Mouse (Mus musculus) adipocyte (in vitro differentiated cells): ENCODE results near the gene Eif2a.
"Not testable (repeated sequence)": the region's sequence is repeated elsewhere in the genome, so short reads cannot be mapped to it uniquely, and the experiment has no call there.

Experiments
- DNase-seq: peaks from one replicate; pipeline ENCODE4 v3.0.0-alpha.2; 2016; ENCODE audit warnings: low spot score

The Eif2a gene

DNA sequence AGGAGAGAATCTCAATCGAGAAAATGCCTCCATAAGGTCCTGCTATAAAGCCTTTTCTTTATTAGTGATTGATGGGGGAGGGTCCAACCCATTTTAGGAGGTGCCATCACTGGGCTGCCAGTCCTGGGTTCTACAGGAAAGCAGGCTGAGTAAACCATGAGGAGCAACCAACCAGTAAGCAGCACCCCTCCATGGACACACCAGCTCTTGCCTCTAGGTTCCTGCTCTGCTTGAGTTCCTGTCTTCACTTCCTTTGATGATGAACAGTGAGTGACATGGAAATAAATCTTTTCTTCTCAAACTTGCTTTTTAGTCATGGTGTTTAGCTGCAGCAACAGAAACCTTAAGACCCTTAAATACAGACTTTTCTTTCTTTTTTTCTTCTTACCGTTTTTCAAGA, 4.3 kb upstream of the Eif2a start:
- DNase-seq, result no peak

DNA sequence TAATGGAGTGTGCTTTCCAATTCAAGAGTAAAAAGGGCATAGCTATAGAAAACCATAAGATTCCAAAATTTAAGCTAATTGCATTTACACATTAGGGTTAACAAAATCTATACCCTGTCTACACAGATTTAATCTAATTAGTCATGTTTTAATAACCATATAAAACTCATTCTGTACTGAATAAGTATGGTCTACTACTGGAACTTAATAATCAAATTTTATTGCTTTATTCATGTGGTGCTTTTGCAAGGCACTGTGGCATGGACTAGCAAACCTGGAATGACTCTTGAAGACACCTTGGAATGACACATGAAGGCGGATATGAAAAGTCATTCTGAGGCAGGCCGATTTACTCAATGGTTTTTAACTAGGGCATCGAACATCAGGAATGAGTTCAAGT, 2.2 kb upstream of the Eif2a start:
- no peak for DNase-seq

DNA sequence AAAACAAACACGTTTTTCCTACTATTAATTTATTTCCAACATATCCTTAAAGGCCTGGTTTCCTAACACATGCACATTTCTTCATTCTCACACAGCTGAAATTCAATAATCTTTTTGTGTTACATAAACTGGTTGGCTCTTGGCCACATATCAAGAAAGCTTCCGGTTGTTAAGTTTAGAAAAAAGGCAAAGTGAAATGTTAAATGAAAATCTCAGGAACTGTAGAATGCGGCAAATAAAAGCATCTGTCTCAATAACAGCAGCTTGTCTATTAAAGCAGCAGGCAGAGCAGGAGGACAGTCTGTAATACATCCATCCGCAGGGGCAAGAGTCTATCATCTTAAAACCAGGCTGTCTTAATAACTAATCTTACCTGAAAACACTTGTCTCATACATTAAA, 1.4 kb upstream of the Eif2a start:
- peak; percentile 73 for DNase-seq

DNA sequence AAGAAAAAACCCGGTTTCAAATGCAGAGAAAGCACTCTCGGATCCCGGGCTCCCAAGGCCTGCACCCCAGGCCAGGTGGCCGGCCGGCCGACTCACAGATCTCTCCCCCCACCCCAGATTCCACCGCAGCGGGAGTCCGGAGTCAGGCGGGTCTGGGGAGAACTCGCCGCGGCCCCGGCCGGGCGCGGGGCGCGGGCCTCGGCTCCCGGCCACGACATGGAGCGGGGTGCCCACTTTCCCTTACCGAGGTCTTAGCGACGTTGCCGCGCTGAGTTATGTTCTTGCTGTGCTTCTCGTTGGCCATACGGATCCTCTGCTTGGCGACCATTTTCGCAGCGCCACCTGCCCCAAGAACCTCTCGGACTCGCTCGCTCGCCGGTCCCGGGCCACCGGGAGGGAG, 455 bp upstream of the Eif2a start:
- DNase-seq, result no peak

DNA sequence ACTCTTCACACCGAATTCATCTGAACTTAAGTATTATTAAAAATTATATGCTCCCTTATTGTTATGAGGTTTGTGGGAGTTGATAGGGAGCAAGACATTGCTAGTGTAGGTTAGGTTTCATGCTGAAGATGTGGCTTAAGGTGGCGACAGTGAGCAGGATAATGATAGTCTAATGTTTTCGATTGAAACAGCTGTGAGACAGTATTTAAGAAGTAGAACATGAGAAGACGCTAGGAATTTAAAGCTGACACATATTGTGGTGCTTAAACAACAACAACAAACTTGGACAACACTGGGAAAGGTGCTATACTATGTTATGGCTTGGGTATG, 752 bp downstream of the Eif2a start:
- DNase-seq, result no peak

DNA sequence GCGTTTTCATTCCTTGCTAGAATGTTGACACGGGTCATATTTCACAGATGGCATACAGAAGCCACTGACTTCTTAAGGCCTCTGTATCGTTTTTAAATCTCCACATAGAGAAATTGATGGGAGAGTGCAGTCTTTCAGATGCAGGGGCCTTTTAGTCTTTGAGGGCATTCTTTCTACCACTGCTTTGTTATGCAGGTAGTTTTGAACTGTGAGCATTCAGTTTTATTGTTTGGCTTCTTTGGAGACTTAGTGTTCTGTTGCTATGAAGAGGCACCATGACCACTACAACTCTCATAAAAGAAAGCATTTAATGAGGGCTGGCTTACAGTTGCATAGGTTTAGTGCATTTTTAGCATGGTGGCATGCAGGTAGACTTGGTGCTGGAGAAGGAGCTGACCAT, 11.0 kb downstream of the Eif2a start:
- no peak for DNase-seq

DNA sequence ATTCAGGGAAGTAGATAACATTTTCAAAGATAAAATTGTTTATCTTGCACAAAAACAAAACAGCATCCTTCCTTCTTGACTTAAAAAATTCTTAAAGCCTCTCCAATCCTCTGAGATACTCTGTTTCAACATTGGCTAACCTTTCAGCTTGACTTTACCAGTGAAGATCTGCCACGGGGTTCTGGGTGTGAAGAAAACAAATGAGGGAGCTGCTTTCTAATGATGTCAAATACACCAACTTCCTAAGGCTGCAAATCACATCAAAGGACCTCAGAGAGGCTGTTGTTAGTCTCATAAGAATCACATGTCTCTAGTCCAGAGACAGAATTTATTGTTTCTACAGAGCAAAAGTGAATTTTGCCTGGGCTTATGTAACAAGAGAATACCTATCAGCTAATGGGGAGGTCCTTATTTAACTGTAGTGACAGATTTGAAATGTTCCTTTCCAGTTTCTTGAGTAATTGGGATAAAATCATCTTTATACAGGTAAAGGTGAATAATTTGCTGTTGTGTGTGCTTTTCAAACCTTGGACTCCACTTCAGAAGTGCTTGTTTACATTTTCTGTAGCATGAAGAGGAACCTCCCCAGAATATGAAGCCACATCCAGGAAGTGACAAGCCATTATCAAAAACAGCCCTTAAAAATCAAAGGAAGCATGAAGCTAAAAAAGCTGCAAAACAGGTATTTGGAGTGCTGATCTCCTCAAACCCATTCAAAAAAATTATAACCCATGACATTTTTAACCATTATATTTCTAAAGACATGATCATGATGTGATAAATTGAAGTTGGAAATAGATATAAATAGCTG, 26.6 kb downstream of the Eif2a start:
- no peak for DNase-seq

DNA sequence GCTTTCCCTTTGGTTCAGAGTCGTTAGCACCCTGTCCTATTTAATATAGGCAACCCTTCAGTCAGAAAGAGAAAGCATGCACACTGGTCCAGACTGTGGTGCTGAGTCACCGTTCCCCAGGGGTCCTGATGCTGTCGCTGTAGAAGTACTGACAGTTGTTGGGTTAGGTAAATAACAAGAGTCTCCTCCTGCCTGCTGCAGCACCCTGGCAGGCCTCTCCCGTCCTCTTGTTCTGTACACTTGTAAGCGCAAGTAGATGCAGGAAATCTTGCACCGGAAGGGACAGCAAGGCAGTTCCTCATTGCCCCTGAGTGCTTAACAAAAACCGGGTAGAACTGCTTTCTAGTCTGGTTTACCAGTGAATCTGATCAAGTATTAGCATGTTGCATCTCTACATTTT, 31.0 kb downstream of the Eif2a start:
- DNase-seq, result no peak

DNA sequence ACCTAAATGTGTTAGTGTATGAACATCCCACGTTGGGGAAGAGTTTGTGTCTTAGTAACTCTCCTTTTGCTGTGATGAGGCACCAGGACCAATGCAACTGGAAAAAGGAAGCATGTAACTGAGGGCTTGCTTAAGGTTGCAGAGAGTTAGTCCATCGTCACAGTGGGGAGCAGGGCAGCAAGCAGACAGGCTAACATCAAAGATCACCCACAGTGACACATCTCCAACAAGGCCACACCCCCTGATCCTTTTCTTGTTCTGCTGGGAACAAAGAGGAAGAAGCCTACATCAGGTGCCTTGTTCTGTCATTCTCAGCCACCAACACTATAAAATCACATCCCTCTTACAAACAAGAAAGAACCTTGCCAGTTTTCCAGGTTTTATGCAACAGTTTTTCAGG, 34.3 kb downstream of the Eif2a start:
- no peak for DNase-seq

DNA sequence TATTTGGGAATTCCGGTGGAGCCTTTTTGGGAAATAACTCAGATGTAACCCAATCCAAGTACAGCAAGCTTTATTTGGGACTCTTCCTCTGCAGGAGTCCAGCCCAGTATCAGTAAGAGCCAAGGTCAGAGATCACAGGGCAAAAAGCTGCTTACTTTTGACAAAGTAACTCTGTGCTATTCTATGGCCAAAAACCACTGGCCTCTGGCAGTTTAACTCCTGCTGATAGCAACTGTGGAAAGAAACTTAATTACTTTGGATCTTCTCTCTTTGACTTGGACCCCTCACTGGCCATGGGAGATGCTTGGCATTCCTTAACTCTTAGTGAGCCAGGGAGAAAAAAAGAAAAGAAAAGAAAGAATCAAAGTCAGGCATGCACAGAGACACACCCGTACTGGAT, 35.8 kb downstream of the Eif2a start:
- peak; percentile 81 for DNase-seq

DNA sequence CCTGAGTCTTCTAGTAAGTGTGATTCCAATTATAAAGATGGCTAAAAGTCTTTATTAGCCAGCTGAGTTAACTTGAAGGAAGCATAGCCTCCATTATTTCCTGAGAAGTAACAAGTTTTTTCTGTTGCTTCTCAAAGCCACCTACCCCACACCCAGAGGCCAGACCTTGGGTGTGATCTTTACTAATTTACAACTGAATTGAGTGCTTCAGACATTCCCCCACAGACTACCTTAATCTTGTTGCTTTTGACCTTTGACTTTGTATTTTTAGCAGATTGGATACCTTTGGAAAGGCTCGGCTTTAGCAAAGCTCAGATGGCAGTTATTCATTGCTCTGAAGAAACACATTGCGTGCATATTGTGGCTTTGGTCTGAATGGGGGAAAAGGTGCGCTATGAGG, 45.2 kb downstream of the Eif2a start:
- DNase-seq, result no peak

DNA sequence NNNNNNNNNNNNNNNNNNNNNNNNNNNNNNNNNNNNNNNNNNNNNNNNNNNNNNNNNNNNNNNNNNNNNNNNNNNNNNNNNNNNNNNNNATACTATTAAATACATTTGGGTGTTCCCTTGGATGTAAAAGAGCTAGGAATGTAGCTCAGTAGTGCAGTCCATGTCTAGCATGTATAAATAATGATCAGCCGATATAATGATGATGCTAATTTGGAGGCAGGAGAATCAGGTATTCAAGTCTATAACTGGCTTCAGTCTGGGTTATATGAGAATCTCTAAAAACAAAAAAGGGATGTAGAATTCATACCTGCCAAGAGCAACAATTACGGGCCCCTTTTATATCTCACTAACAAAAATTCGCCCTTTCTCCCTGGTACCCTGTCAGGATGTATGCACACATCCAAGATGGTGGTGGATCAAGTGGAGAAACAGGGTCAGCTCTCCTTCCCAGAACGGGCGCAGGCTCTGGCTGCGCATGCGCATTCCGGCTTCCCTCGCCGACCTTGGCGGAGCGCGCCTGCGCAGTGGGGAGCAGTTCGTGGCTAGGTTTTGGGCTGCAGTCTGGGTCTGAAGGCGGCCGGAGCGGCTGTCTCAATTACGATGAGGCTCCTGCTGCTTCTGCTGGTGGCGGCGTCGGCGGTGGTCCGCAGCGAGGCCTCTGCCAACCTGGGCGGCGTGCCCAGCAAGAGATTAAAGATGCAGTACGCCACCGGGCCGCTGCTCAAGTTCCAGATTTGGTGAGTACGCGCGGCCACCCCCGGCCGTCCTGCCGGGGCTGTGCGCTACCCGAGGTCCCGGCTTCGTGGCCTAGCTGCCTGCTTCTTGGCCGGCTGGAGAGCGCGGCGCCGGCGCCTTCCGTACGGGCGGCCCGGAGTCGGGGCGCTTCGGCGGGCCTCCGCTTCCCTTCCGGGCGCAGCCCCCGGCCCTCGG, 50.8 kb downstream of the Eif2a start, which contains the start of gene Selenot:
Gene Selenot (plus strand): TSS at position 500 of the 930 bp plus-strand sequence.
- DNase-seq, result peak; percentile 97

DNA sequence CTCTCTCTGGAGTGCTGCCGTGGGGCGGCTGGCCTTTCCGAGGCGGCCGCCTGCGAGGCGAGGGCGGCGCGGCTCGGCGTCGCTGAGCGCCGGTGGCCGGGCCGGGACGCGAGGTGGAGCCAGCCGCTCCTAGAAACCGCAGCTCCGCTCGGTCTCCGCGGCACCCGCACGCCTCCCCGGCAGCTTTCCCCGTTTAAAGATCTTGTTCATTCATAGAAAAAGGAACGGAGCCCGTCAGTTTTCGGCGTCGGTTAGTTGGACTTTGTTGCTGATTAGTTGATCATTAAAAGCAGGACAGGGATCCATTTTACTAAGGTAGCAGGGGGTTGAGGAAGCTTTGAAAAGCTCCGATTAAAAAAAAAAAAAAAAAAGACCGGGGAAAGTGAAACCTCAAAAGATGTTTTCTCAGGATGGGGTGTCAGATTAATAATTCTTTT, 51.5 kb downstream of the Eif2a start:
- peak; percentile 57 for DNase-seq

DNA sequence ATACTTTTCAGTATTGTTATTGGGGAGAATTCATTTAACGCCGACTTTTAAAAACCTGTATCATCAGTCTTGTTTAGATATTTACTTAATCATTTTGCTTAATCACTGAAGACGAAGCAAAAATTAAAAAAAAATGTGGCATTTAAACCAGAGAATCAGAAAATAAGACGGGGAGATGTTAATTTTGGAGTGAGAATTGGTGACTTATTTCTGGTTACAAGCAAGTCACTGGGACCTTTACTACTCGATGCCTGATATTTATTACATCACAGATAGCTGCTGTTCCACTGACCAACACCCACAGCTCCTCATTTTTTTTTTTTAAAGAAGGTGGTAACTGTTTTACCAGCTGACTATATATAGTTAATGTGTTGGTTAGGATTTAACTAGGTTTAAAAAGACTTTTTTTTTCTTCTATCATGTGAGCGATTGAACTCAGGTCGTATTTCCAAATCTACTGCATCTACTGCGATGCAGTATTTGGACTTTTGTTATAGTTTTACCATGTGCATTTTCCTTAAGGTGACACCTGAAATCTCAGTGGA, 52.0 kb downstream of the Eif2a start:
- peak; percentile 58 for DNase-seq

DNA sequence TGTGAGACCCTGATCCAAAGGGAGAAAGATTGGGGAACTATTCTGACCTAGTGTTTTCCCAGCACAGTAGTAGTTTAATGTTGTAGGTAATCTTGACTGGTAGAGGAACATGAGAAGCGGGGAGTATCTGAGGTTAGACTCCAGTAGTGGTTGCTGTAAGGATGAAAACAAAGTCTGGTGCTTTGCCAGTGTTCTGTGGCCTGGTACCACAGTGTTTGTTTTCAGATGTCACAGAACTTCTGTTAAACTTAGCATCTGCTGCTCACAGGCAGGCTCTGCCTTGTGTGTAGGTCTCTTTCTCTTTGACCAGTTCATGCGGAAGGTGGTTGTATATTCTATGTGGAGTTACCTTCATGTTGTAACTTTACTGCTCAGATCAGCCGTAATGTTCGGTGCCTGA, 55.9 kb downstream of the Eif2a start:
- no peak for DNase-seq

DNA sequence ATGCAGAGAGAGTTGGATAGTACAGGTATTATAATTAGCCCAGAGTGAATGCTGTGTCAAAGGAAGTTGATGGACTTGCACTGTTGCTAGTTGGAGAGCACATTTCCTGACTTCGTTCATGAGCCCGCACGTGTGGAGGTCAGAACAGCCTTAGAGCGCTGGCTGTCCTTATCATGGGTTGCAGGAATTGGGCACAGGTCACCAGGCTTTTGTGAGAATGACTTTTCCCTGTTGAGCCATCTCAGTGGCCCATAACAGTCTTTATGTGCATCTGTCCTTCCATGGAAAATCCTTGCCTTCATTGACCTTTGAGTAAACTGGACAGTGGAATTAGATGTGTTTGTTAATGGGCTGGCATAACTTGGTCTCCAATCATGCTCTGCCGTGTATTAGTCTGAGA, 56.7 kb downstream of the Eif2a start:
- no peak for DNase-seq

DNA sequence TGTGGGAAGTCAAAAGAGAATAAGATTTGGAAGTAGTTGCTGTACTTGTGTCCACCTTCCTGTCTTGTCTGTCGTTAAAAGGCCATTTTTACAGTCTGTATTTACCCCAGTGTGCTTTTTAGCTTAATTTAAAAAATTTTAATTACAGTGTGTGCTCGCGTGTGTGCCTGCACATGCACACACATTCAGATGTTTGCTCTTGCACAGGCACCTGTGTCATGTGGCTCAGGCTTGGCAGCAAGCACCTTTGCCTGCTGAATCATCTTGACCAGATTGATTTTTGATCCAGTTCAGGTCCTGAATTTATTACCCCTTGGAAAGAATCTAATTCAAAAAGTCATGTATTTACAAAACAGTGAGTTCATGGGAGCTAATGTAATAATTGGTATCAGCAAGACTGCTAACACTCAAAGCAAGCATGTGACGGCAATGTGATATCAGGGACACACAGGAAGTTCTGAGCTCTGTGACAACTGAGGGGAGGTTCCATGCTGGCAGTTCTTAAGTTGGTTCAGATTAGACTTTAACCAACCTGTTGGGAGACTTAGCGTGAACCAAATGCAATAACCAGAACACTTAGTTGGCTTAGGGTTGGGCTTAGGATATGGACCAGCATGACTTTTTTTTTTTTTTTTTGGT, 57.3 kb downstream of the Eif2a start:
- DNase-seq, result no peak

DNA sequence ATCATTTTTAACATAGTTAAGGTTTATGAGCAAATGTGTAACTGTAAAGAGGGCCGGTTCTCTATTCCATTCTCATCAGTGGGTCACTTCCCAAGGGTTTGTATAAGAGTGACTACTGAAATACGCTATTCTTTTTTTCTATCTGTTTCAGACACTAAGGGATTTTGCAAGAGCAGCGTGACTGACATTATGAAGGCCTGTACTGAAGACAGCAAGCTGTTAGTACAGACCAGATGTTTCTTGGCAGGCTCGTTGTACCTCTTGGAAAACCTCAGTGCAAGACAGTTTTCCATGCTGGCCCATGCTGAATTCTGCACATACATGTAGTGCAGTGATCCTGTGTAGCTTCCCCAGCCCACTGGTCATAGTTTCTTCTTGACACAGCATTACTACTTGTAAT, 64.9 kb downstream of the Eif2a start:
- not testable (repeated sequence) for DNase-seq

DNA sequence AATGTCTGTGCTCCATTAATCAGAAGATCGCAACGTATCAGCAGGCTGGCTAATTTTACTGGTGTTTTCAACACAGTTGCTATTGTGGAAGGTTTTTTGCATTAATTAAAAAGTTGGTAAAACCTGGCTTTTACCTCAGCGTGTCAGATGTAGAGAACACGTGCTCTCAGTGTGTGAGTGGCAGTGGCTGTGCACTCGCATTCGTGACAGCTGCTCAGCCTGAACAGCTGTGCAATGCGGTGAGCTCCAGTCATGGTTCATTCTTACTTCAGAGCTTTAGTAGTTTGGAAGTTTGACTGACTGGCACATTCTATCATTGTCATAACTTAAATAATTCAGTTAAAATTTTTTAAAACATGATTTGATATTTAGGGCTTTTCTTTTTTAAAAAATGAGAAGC, 67.0 kb downstream of the Eif2a start:
- not testable (repeated sequence) for DNase-seq

DNA sequence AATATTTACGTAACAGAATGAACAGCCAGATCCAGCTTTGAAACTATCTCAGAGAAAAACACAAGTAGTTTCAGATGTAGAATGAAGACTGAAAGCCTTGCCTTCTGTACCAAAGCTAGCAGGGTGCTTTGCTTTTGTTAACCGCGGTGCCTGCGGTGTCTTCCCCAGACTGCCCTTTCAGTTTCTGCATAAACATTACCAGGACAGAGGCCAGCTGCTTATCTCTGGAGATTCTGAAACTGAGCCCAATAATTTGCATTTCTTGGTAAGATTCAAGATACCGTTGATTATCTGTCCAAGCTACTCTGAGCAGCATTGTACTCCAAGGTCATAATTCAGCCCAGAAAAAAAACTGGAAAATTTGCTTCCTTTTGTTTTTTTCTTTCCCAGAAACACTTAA, 68.0 kb downstream of the Eif2a start:
- DNase-seq, result no peak
